Mouse (Mus musculus) erythroid progenitor cell, adult 5-6 weeks (primary cell): ENCODE measurements around the gene Eln. TPM values are rescaled to one million over a fixed set of nuclear protein-coding genes. Genes with fewer than 3 reads are reported as not detected.

Experiments
- ATAC-seq: replicated peaks from 2 replicates; pipeline ENCODE4 v1.8.0; 2016; ENCODE audit warnings: moderate number of reproducible peaks, mild to moderate bottlenecking, moderate TSS enrichment, inconsistent platforms; ENCODE audit not compliant: poor library complexity, low FRiP score, severe bottlenecking
- total RNA-seq, 2 experiments: library from RNA; stranded (forward) in 1 of 2; stranded (reverse) in 1 of 2; fragments of 150-400 nt in 1 of 2; fragments of 186-747, 209-891 nt in 1 of 2; gene quantifications; 2 replicates each; pipeline versions ENCODE4 v1.2.3 to v1.2.4; 2015 to 2017; ENCODE audit warnings: low replicate concordance in 2 of 2

The Eln gene
- total RNA-seq, 2 experiments from 2014 or later, result not detected

- ATAC-seq, result no peak
Observed at GRCm38 (mm10) chr5:134745801-134746200, 1.3 kb downstream of the Eln start.

- ATAC-seq, result no peak
Observed at GRCm38 (mm10) chr5:134745000-134745399, 2.1 kb downstream of the Eln start.

GRCm38 (mm10) chr5:134743991-134744390, 3.1 kb downstream of the Eln start:
- ATAC-seq, result no peak

GRCm38 (mm10) chr5:134742221-134742795, 4.8 kb downstream of the Eln start:
- no peak for ATAC-seq

GRCm38 (mm10) chr5:134740501-134741341, 6.4 kb downstream of the Eln start:
- ATAC-seq, result no peak

GRCm38 (mm10) chr5:134739951-134740350, 7.2 kb downstream of the Eln start:
- no peak for ATAC-seq

- ATAC-seq, result no peak
Observed at GRCm38 (mm10) chr5:134734920-134735319, 12.2 kb downstream of the Eln start.

- ATAC-seq, result no peak
Observed at GRCm38 (mm10) chr5:134734072-134734471, 13.1 kb downstream of the Eln start.

GRCm38 (mm10) chr5:134733241-134733640, 13.9 kb downstream of the Eln start:
- no peak for ATAC-seq

- no peak for ATAC-seq
Observed at GRCm38 (mm10) chr5:134729124-134729523, 18.0 kb downstream of the Eln start.

GRCm38 (mm10) chr5:134728535-134728934, 18.6 kb downstream of the Eln start:
- no peak for ATAC-seq

GRCm38 (mm10) chr5:134727001-134727639, 20.0 kb downstream of the Eln start:
- ATAC-seq, result no peak

GRCm38 (mm10) chr5:134725299-134725698, 21.8 kb downstream of the Eln start:
- no peak for ATAC-seq

GRCm38 (mm10) chr5:134720058-134720457, 27.1 kb downstream of the Eln start:
- ATAC-seq, result no peak

- ATAC-seq, result no peak
Observed at GRCm38 (mm10) chr5:134711076-134711475, 36.0 kb downstream of the Eln start.

- ATAC-seq, result no peak
Observed at GRCm38 (mm10) chr5:134709275-134709674, 37.8 kb downstream of the Eln start.

GRCm38 (mm10) chr5:134704157-134704556, 43.0 kb downstream of the Eln start:
- peak; percentile 62; the same call in 1 of the 2 replicates for ATAC-seq

- no peak for ATAC-seq
Observed at GRCm38 (mm10) chr5:134695539-134695938, 51.6 kb downstream of the Eln start.

GRCm38 (mm10) chr5:134695082-134695481, 52.0 kb downstream of the Eln start:
- no peak for ATAC-seq

GRCm38 (mm10) chr5:134692704-134693103, 54.4 kb downstream of the Eln start:
- ATAC-seq, result no peak

GRCm38 (mm10) chr5:134688718-134689284, 58.3 kb downstream of the Eln start:
- peak; percentile 93 for ATAC-seq
